Mouse (Mus musculus): ENCODE measurements around the gene Itga9. TPM values are rescaled to one million over a fixed set of nuclear protein-coding genes. Genes with fewer than 3 reads are reported as not detected.
A peak's percentile ranks its signal among the peaks of the same experiment; 100 is the strongest.

Itga9 gene
- polyA plus RNA-seq, 1 experiment from 2014 or later: 7.4 TPM

- no peak for ATAC-seq (ENCODE audit: insufficient number of reproducible peaks, insufficient read depth, low FRiP score, low TSS enrichment, low read depth)
- Histone ChIP-seq H3K9ac (no peak overlapping the region), H3K4me3 (no peak overlapping the region), H3K27ac (no peak overlapping the region), H3K4me2 (no peak overlapping the region), H3K9me3 (no peaks in the 10 kb centered on the region), H3K27me3 (no peaks in the 10 kb centered on the region), H3K4me1 (peaks cover 13% of the 10 kb centered on the region), H3K36me3 (peaks cover 25% of the 10 kb centered on the region)
- WGBS: 61% methylated on average over 6 of the region's 6 CpGs
Measured at GRCm38 (mm10) chr9:118885785-118886184, 279.3 kb downstream of the Itga9 start.

- peaks cover 25% of the 10 kb centered on the region for H3K4me1 ChIP-seq
- H3K27me3 ChIP-seq: no peaks in the 10 kb centered on the region
- WGBS: 82% methylated on average over 7 of the region's 7 CpGs
- H3K9me3 ChIP-seq: no peaks in the 10 kb centered on the region
- H3K9ac ChIP-seq: no peak overlapping the region
- peaks cover 25% of the 10 kb centered on the region for H3K36me3 ChIP-seq
- H3K4me2 ChIP-seq: no peak overlapping the region
- no peak for ATAC-seq (ENCODE audit: insufficient number of reproducible peaks, insufficient read depth, low FRiP score, low TSS enrichment, low read depth)
- no peak overlapping the region for H3K27ac ChIP-seq
- H3K4me3 ChIP-seq: no peak overlapping the region
Measured at GRCm38 (mm10) chr9:118887201-118887600, 280.7 kb downstream of the Itga9 start.

- H3K4me3 ChIP-seq: no peak overlapping the region
- no peak overlapping the region for H3K27ac ChIP-seq
- no peaks in the 10 kb centered on the region for H3K27me3 ChIP-seq
- peaks cover 24% of the 10 kb centered on the region for H3K36me3 ChIP-seq
- 92% methylated on average over 8 of the region's 8 CpGs for WGBS
- H3K9ac ChIP-seq: no peak overlapping the region
- H3K4me1 ChIP-seq: peaks cover 28% of the 10 kb centered on the region
- no peaks in the 10 kb centered on the region for H3K9me3 ChIP-seq
- ATAC-seq (ENCODE audit: insufficient number of reproducible peaks, insufficient read depth, low FRiP score, low TSS enrichment, low read depth): no peak
- H3K4me2 ChIP-seq: no peak overlapping the region
Measured at GRCm38 (mm10) chr9:118887734-118888133, 281.2 kb downstream of the Itga9 start.

- 91% methylated on average over 4 of the region's 4 CpGs for WGBS
- Histone ChIP-seq H3K4me3 (no peak overlapping the region), H3K36me3 (peaks cover 27% of the 10 kb centered on the region), H3K9ac (no peak overlapping the region), H3K9me3 (no peaks in the 10 kb centered on the region), H3K4me2 (no peak overlapping the region), H3K4me1 (peaks cover 31% of the 10 kb centered on the region), H3K27me3 (no peaks in the 10 kb centered on the region), H3K27ac (no peak overlapping the region)
- ATAC-seq (ENCODE audit: insufficient number of reproducible peaks, insufficient read depth, low FRiP score, low TSS enrichment, low read depth): no peak
Measured at GRCm38 (mm10) chr9:118890149-118890548, 283.7 kb downstream of the Itga9 start.

- peaks cover 31% of the 10 kb centered on the region for H3K4me1 ChIP-seq
- peaks cover 27% of the 10 kb centered on the region for H3K36me3 ChIP-seq
- H3K27ac ChIP-seq: no peak overlapping the region; the same call in 1 of the 2 replicates
- H3K27me3 ChIP-seq: no peaks in the 10 kb centered on the region
- no peak overlapping the region for H3K9ac ChIP-seq
- 54% methylated on average over 2 of the region's 2 CpGs for WGBS
- no peak overlapping the region for H3K4me2 ChIP-seq
- H3K4me3 ChIP-seq: no peak overlapping the region
- no peak for ATAC-seq (ENCODE audit: insufficient number of reproducible peaks, insufficient read depth, low FRiP score, low TSS enrichment, low read depth)
- no peaks in the 10 kb centered on the region for H3K9me3 ChIP-seq
Measured at GRCm38 (mm10) chr9:118890645-118891044, 284.2 kb downstream of the Itga9 start.

GRCm38 (mm10) chr9:118891068-118891467 lies 284.6 kb downstream of the Itga9 start:
- ATAC-seq (ENCODE audit: insufficient number of reproducible peaks, insufficient read depth, low FRiP score, low TSS enrichment, low read depth): no peak
- no peak overlapping the region for H3K4me3 ChIP-seq
- H3K36me3 ChIP-seq: peaks cover 27% of the 10 kb centered on the region
- H3K27ac ChIP-seq: peak overlapping the region; percentile 74
- H3K4me2 ChIP-seq: no peak overlapping the region
- 78% methylated on average over 6 of the region's 6 CpGs for WGBS
- H3K9ac ChIP-seq: no peak overlapping the region
- no peaks in the 10 kb centered on the region for H3K27me3 ChIP-seq
- peaks cover 31% of the 10 kb centered on the region for H3K4me1 ChIP-seq
- no peaks in the 10 kb centered on the region for H3K9me3 ChIP-seq

- Histone ChIP-seq H3K4me3 (no peak overlapping the region), H3K9ac (no peak overlapping the region), H3K27ac (peak overlapping the region; percentile 74), H3K4me1 (peaks cover 31% of the 10 kb centered on the region), H3K27me3 (no peaks in the 10 kb centered on the region), H3K36me3 (peaks cover 24% of the 10 kb centered on the region), H3K4me2 (peak overlapping the region; percentile 29; the same call in 1 of the 2 replicates), H3K9me3 (no peaks in the 10 kb centered on the region)
- ATAC-seq (ENCODE audit: insufficient number of reproducible peaks, insufficient read depth, low FRiP score, low TSS enrichment, low read depth): peak; percentile 69
- 12% methylated on average over 9 of the region's 9 CpGs for WGBS
Measured at GRCm38 (mm10) chr9:118891593-118891992, 285.1 kb downstream of the Itga9 start.

- Histone ChIP-seq H3K36me3 (peaks cover 22% of the 10 kb centered on the region), H3K4me2 (no peak overlapping the region), H3K4me1 (peaks cover 22% of the 10 kb centered on the region), H3K27ac (no peak overlapping the region), H3K27me3 (no peaks in the 10 kb centered on the region), H3K9ac (no peak overlapping the region), H3K9me3 (no peaks in the 10 kb centered on the region), H3K4me3 (no peak overlapping the region)
- 63% methylated on average over 2 of the region's 2 CpGs for WGBS
- no peak for ATAC-seq (ENCODE audit: insufficient number of reproducible peaks, insufficient read depth, low FRiP score, low TSS enrichment, low read depth)
Measured at GRCm38 (mm10) chr9:118895101-118895500, 288.6 kb downstream of the Itga9 start.

- ATAC-seq (ENCODE audit: insufficient number of reproducible peaks, insufficient read depth, low FRiP score, low TSS enrichment, low read depth): no peak
- Histone ChIP-seq H3K36me3 (peaks cover 17% of the 10 kb centered on the region), H3K9ac (no peak overlapping the region), H3K4me3 (no peak overlapping the region), H3K27me3 (no peaks in the 10 kb centered on the region), H3K4me2 (no peak overlapping the region), H3K4me1 (0 out of 2 replicates have a peak, but pooled peaks cover 5% of the 10 kb centered on the region), H3K9me3 (no peaks in the 10 kb centered on the region), H3K27ac (no peak overlapping the region)
- 80% methylated on average over 2 of the region's 2 CpGs for WGBS
Measured at GRCm38 (mm10) chr9:118900677-118901076, 294.2 kb downstream of the Itga9 start.

GRCm38 (mm10) chr9:118901917-118902316 lies 295.4 kb downstream of the Itga9 start:
- H3K4me3 ChIP-seq: no peak overlapping the region
- no peak overlapping the region for H3K4me2 ChIP-seq
- no peaks in the 10 kb centered on the region for H3K27me3 ChIP-seq
- H3K4me1 ChIP-seq: peaks cover 8% of the 10 kb centered on the region
- ATAC-seq (ENCODE audit: insufficient number of reproducible peaks, insufficient read depth, low FRiP score, low TSS enrichment, low read depth): no peak
- H3K9ac ChIP-seq: no peak overlapping the region
- no peak overlapping the region for H3K27ac ChIP-seq
- 61% methylated on average over 6 of the region's 6 CpGs for WGBS
- H3K9me3 ChIP-seq: no peaks in the 10 kb centered on the region
- H3K36me3 ChIP-seq: peaks cover 17% of the 10 kb centered on the region

- H3K27ac ChIP-seq: no peak overlapping the region
- no peaks in the 10 kb centered on the region for H3K36me3 ChIP-seq
- no peak overlapping the region for H3K4me2 ChIP-seq
- H3K4me3 ChIP-seq: no peak overlapping the region
- H3K27me3 ChIP-seq: no peaks in the 10 kb centered on the region
- 49% methylated on average over 18 of the region's 18 CpGs for WGBS
- H3K9me3 ChIP-seq: no peaks in the 10 kb centered on the region
- H3K4me1 ChIP-seq: peaks cover 12% of the 10 kb centered on the region
- H3K9ac ChIP-seq: no peak overlapping the region
- ATAC-seq (ENCODE audit: insufficient number of reproducible peaks, insufficient read depth, low FRiP score, low TSS enrichment, low read depth): no peak
Measured at GRCm38 (mm10) chr9:118907934-118908620, 301.6 kb downstream of the Itga9 start.

GRCm38 (mm10) chr9:118913048-118913447 lies 306.6 kb downstream of the Itga9 start:
- no peak overlapping the region for H3K27ac ChIP-seq
- no peak overlapping the region for H3K4me3 ChIP-seq
- peaks cover 2% of the 10 kb centered on the region for H3K4me1 ChIP-seq
- no peak for ATAC-seq (ENCODE audit: insufficient number of reproducible peaks, insufficient read depth, low FRiP score, low TSS enrichment, low read depth)
- H3K9ac ChIP-seq: no peak overlapping the region
- H3K4me2 ChIP-seq: no peak overlapping the region
- H3K9me3 ChIP-seq: no peaks in the 10 kb centered on the region
- H3K36me3 ChIP-seq: no peaks in the 10 kb centered on the region
- H3K27me3 ChIP-seq: no peaks in the 10 kb centered on the region
- WGBS: 68% methylated on average over 9 of the region's 9 CpGs

All from embryonic facial prominence, embryonic 13.5 days (tissue).